Mouse (Mus musculus) embryonic facial prominence, embryonic 15.5 days (tissue): ENCODE measurements around the gene Vmn1r66. TPM values are rescaled to one million over a fixed set of nuclear protein-coding genes. Genes with fewer than 3 reads are reported as not detected.
"Not testable (repeated sequence)": the region's sequence is repeated elsewhere in the genome, so short reads cannot be mapped to it uniquely, and the experiment has no call there.

Source experiments
- ATAC-seq: fragments of 200-750 bp; cut with Nextera tagmentation; 2 replicates; pipeline ENCODE4 v1.8.0; 2017; ENCODE audit warnings: low read depth, moderate TSS enrichment; ENCODE audit not compliant: insufficient number of reproducible peaks, low FRiP score, low TSS enrichment
- H3K27ac ChIP-seq: fragments of 300-500 bp; sonication (generic); replicated peaks from 2 replicates; pipeline ENCODE4 v1.5.1; 2015; ENCODE audit warnings: mild to moderate bottlenecking, inconsistent platforms
- H3K27me3 ChIP-seq: fragments of 300-500 bp; sonication (generic); 2 replicates; pipeline ENCODE4 v1.6.1; 2015; ENCODE audit warnings: inconsistent platforms
- H3K36me3 ChIP-seq: fragments of 300-500 bp; sonication (generic); 2 replicates; pipeline ENCODE4 v1.6.1; 2015; ENCODE audit warnings: mild to moderate bottlenecking, inconsistent platforms
- H3K4me1 ChIP-seq: fragments of 300-500 bp; sonication (generic); 2 replicates; pipeline ENCODE4 v1.6.1; 2015; ENCODE audit warnings: inconsistent platforms
- H3K4me2 ChIP-seq: fragments of 300-500 bp; sonication (generic); replicated peaks from 2 replicates; pipeline ENCODE4 v1.6.1; 2015; ENCODE audit warnings: mild to moderate bottlenecking, inconsistent platforms
- H3K4me3 ChIP-seq: fragments of 300-500 bp; sonication (generic); replicated peaks from 2 replicates; pipeline ENCODE4 v1.5.1; 2015; ENCODE audit warnings: mild to moderate bottlenecking, inconsistent platforms
- H3K9ac ChIP-seq: fragments of 300-500 bp; sonication (generic); 2 replicates; pipeline ENCODE4 v1.6.1; 2015; ENCODE audit warnings: inconsistent platforms
- H3K9me3 ChIP-seq: fragments of 300-500 bp; sonication (generic); replicated peaks from 2 replicates; pipeline ENCODE4 v1.6.1; 2016; ENCODE audit warnings: inconsistent platforms
- WGBS: fragments of 180-500 bp; shearing (Covaris S2); methylation state at CpG from one replicate; pipeline ENCODE4 v1.1.7; 2015; 5-methylcytosine and 5-hydroxymethylcytosine counted together
- polyA plus RNA-seq: library from polyadenylated mRNA; unstranded; fragments of >200 nt; fragmentation: Nextera tagmentation; extraction: Ambion mirVana; gene quantifications from 2 replicates; pipeline ENCODE4 v1.2.1, GENCODE M21; 2015

Gene Vmn1r66
- polyA plus RNA-seq, result 0.05 TPM in 1 of 2 replicates, not detected in the other

GRCm38 (mm10) chr7:10277906-10278305, at the start of gene Vmn1r66:
TSS of gene Vmn1r66 (minus strand) at chr7:10278006.
- no peak within 1 kb of the TSS for H3K4me3 ChIP-seq
- H3K27me3 ChIP-seq, result no peaks in the 10 kb centered on the region
- H3K9ac ChIP-seq, result no peak within 1 kb of the TSS
- no peak within 1 kb of the TSS for H3K27ac ChIP-seq
- no peak for ATAC-seq
- no peaks in the 10 kb centered on the region; the same call in 1 of the 2 replicates for H3K9me3 ChIP-seq
- H3K4me1 ChIP-seq, result no peaks in the 10 kb centered on the region
- H3K4me2 ChIP-seq, result no peak within 1 kb of the TSS
- no peaks in the 10 kb centered on the region for H3K36me3 ChIP-seq

DNA sequence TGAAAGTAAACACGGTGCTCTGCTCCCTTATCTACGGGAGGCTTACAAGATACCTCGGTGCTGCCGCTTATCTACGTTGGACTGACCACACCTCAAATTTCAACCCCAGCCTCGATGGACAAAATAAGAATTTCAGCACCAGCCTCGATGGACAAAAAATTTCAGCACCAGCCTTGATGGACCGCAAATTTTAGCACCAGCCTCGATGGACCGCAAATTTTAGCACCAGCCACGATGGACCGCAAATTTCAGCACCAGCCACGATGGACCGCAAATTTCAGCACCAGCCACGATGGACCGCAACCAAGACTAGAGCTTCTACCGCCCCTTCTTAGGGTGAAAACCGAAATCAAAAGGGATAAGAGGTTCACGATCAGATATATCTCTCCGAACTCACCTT, 47.7 kb upstream of the Vmn1r66 start:
- not testable (repeated sequence) for H3K27me3 ChIP-seq, H3K4me1 ChIP-seq, H3K9ac ChIP-seq, ATAC-seq, H3K27ac ChIP-seq, H3K4me2 ChIP-seq, H3K9me3 ChIP-seq, H3K36me3 ChIP-seq, H3K4me3 ChIP-seq
- whole genome bisulfite sequencing, result 70% methylated on average over 17 of the region's 20 CpGs

DNA sequence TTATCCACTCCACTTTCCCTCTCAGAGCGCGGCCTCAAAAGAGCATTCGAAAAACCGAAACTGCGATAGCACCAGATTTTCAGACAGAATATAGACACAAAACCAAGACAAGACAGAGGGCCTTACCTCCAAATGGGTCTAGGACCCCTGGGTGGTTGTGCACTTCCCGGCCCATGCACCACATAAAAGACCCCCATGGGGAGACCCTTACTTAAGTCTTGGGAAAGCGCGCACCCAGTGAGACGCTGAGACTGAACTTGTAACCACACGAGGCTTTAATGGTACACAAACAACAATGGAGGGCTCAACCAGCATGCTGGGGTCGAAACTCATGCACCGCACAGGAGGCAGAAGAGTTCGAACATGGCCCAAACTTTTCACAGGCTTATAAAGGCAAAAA, 25.7 kb downstream of the Vmn1r66 start:
- Histone ChIP-seq H3K27ac (no peak overlapping the region), H3K4me2 (no peak overlapping the region), H3K4me3 (no peak overlapping the region), H3K4me1 (no peaks in the 10 kb centered on the region), H3K27me3 (no peaks in the 10 kb centered on the region), H3K9ac (no peak overlapping the region), H3K9me3 (0 out of 2 replicates have a peak, but pooled peaks cover 22% of the 10 kb centered on the region), H3K36me3 (no peaks in the 10 kb centered on the region)
- 92% methylated on average over 13 of the region's 13 CpGs for WGBS
- no peak for ATAC-seq

GRCm38 (mm10) chr7:10249146-10249545, 28.7 kb downstream of the Vmn1r66 start:
- no peaks in the 10 kb centered on the region for H3K36me3 ChIP-seq
- H3K27ac ChIP-seq, result no peak overlapping the region
- H3K9ac ChIP-seq, result no peak overlapping the region
- H3K4me1 ChIP-seq, result no peaks in the 10 kb centered on the region
- no peaks in the 10 kb centered on the region for H3K27me3 ChIP-seq
- no peak for ATAC-seq
- WGBS, result 79% methylated on average over 5 of the region's 5 CpGs
- peaks cover 25% of the 10 kb centered on the region; the same call in 1 of the 2 replicates for H3K9me3 ChIP-seq
- no peak overlapping the region for H3K4me2 ChIP-seq
- H3K4me3 ChIP-seq, result no peak overlapping the region

Other genes with a start within 250 kb of the Vmn1r66 start
- gene Vmn2r50, start 224.7 kb downstream of the Vmn1r66 start, polyA plus RNA-seq, result not detected in 2 replicates
- not detected in 2 replicates for gene Vmn2r51, start 172.3 kb downstream of the Vmn1r66 start, polyA plus RNA-seq
- not detected in 2 replicates for gene Vmn2r52, start 101.4 kb downstream of the Vmn1r66 start, polyA plus RNA-seq
- gene Vmn1r67, start 165.3 kb upstream of the Vmn1r66 start, polyA plus RNA-seq, result not detected in 2 replicates
- 11.3 TPM in 2 replicates for gene Zik1, start 217.4 kb upstream of the Vmn1r66 start, polyA plus RNA-seq